11 mouse cellular contexts compared by ENCODE assay signal in the genomic region with DNA sequence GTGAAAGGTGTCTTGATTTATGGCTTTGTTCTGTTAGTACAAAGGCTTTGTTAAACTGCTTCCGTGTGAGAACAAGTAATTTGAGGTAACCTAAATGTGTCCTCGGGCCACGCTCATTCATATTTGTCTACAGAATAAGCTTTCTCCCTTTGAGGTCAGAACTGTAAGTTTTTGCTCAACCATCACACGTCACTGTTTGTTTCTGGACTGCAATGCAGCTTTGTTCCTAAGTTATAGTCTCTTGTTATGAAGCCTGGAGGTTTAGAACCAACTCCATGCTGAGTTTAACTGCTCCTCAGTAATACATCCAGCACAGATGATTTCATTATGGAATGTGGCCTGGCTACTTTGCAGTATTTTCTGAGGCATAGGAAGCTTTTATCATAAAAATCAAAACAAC.
DNase-seq lines count a peak whose midpoint lies in the region; ATAC-seq lines count a peak whose summit lies in the region.
"Had no signal": no experiment of that assay in that cellular context is flagged by ENCODE, and none has a peak within 500 bp of the region (broad histone marks: within the 10 kb centered on the region; RNA-seq: fewer than 3 reads in every experiment).

No protein-coding gene starts in this region.

- DNase-seq in hindbrain, embryonic 10.5 days (ENCODE audit: low spot score), result no peak
- DNase-seq in hindbrain, embryonic 11.5 days (ENCODE audit: low spot score), result no peak
- no peak for DNase-seq in lung, postnatal 14 days
- no peak for DNase-seq in embryonic facial prominence, embryonic 14.5 days (ENCODE audit: low spot score)
- no peak for DNase-seq in urinary bladder, adult 18-20 months (ENCODE audit: low spot score in 2 of 2)
- no peak for DNase-seq in layer of hippocampus, postnatal 10 days (ENCODE audit: low spot score in 2 of 2)
- DNase-seq: adrenal gland, adult 8-10 months; gastrocnemius, postnatal 10 days; right cerebral cortex, postnatal 14 days had no signal

- no peak overlapping the region for H3K9ac ChIP-seq in hindbrain, embryonic 11.5 days (ENCODE audit: low read depth, low read length)
- H3K9ac ChIP-seq in lung, embryonic 16.5 days (ENCODE audit: low read length), result peak overlapping the region; percentile 4; the same call in 1 of the 2 replicates
- H3K9ac ChIP-seq in embryonic facial prominence, embryonic 14.5 days (ENCODE audit: low read depth, low read length), result 0 out of 2 replicates have a peak overlapping the region, but pooled peaks have one; percentile 15
- H3K9ac ChIP-seq in neural tube, embryonic 15.5 days (replicated peaks), result no peak overlapping the region

- peak overlapping the region; percentile 66; the same call in 1 of the 2 replicates for H3K27ac ChIP-seq in hindbrain, embryonic 10.5 days
- no peak overlapping the region for H3K27ac ChIP-seq in hindbrain, embryonic 11.5 days (ENCODE audit: low read depth, low read length)
- peak overlapping the region; percentile 87 for H3K27ac ChIP-seq in lung, embryonic 16.5 days (ENCODE audit: low read length)
- H3K27ac ChIP-seq in embryonic facial prominence, embryonic 14.5 days (replicated peaks; ENCODE audit: low read depth, low read length), result peak overlapping the region; percentile 83
- H3K27ac ChIP-seq in neural tube, embryonic 15.5 days (replicated peaks), result peak overlapping the region; percentile 75

- no peak for ATAC-seq in hindbrain, embryonic 11.5 days (ENCODE audit: low FRiP score)
- no peak for ATAC-seq in lung, embryonic 16.5 days (ENCODE audit: low read depth)
- no peak for ATAC-seq in embryonic facial prominence, embryonic 14.5 days (ENCODE audit: low read depth)
- ATAC-seq in neural tube, embryonic 15.5 days (ENCODE audit: low FRiP score), result no peak

- peaks cover 54% of the 10 kb centered on the region for H3K4me1 ChIP-seq in hindbrain, embryonic 10.5 days (replicated peaks)
- no peaks in the 10 kb centered on the region; the same call in 1 of the 2 replicates for H3K4me1 ChIP-seq in hindbrain, embryonic 11.5 days (replicated peaks; ENCODE audit: control insufficient read depth, insufficient read depth, low read length)
- H3K4me1 ChIP-seq in lung, embryonic 16.5 days (replicated peaks; ENCODE audit: control insufficient read depth, insufficient read depth, low read length), result peaks cover 52% of the 10 kb centered on the region
- peaks cover 51% of the 10 kb centered on the region for H3K4me1 ChIP-seq in embryonic facial prominence, embryonic 14.5 days (ENCODE audit: control insufficient read depth, insufficient read depth, low read length)
- H3K4me1 ChIP-seq in neural tube, embryonic 15.5 days, result peaks cover 57% of the 10 kb centered on the region

- no peaks in the 10 kb centered on the region for H3K36me3 ChIP-seq in hindbrain, embryonic 10.5 days
- no peaks in the 10 kb centered on the region for H3K36me3 ChIP-seq in hindbrain, embryonic 11.5 days (ENCODE audit: control insufficient read depth, insufficient read depth, low read length)
- H3K36me3 ChIP-seq in lung, embryonic 16.5 days (ENCODE audit: control insufficient read depth, insufficient read depth, low read length), result no peaks in the 10 kb centered on the region
- no peaks in the 10 kb centered on the region for H3K36me3 ChIP-seq in embryonic facial prominence, embryonic 14.5 days (ENCODE audit: control insufficient read depth, insufficient read depth, low read length)
- no peaks in the 10 kb centered on the region for H3K36me3 ChIP-seq in neural tube, embryonic 15.5 days

- H3K27me3 ChIP-seq in hindbrain, embryonic 10.5 days (ENCODE audit: insufficient read depth, poor library complexity, severe bottlenecking), result peaks cover 8% of the 10 kb centered on the region; the same call in 1 of the 2 replicates
- no peaks in the 10 kb centered on the region for H3K27me3 ChIP-seq in hindbrain, embryonic 11.5 days (ENCODE audit: control insufficient read depth, insufficient read depth, low read length)
- no peaks in the 10 kb centered on the region for H3K27me3 ChIP-seq in lung, embryonic 16.5 days (ENCODE audit: control insufficient read depth, insufficient read depth, low read depth, low read length)
- no peaks in the 10 kb centered on the region for H3K27me3 ChIP-seq in embryonic facial prominence, embryonic 14.5 days (replicated peaks; ENCODE audit: control insufficient read depth, insufficient read depth, low read length)
- H3K27me3 ChIP-seq in neural tube, embryonic 15.5 days (replicated peaks), result no peaks in the 10 kb centered on the region

- no peak overlapping the region for H3K4me2 ChIP-seq in hindbrain, embryonic 11.5 days (replicated peaks; ENCODE audit: low read depth, low read length)
- no peak overlapping the region for H3K4me2 ChIP-seq in lung, embryonic 16.5 days (ENCODE audit: low read depth, low read length)
- H3K4me2 ChIP-seq in embryonic facial prominence, embryonic 14.5 days (ENCODE audit: low read depth, low read length), result peak overlapping the region; percentile 37; the same call in 1 of the 2 replicates
- H3K4me2 ChIP-seq in neural tube, embryonic 15.5 days, result no peak overlapping the region

- H3K9me3 ChIP-seq in hindbrain, embryonic 10.5 days, result no peaks in the 10 kb centered on the region
- no peaks in the 10 kb centered on the region for H3K9me3 ChIP-seq in hindbrain, embryonic 11.5 days (ENCODE audit: control insufficient read depth, low read length)
- no peaks in the 10 kb centered on the region for H3K9me3 ChIP-seq in lung, embryonic 16.5 days (ENCODE audit: control insufficient read depth, low read length)
- H3K9me3 ChIP-seq in embryonic facial prominence, embryonic 14.5 days (ENCODE audit: control insufficient read depth, low read length), result no peaks in the 10 kb centered on the region
- H3K9me3 ChIP-seq in neural tube, embryonic 15.5 days (replicated peaks), result no peaks in the 10 kb centered on the region

- WGBS in hindbrain, embryonic 10.5 days, result 62% methylated on average over 4 of the region's 4 CpGs
- whole genome bisulfite sequencing in hindbrain, embryonic 11.5 days, result 49% methylated on average over 4 of the region's 4 CpGs
- WGBS in lung, embryonic 16.5 days, result 45% methylated on average over 4 of the region's 4 CpGs
- 48% methylated on average over 4 of the region's 4 CpGs for WGBS in embryonic facial prominence, embryonic 14.5 days
- WGBS in neural tube, embryonic 15.5 days, result 38% methylated on average over 4 of the region's 4 CpGs

- H3K4me3 ChIP-seq in hindbrain, embryonic 10.5 days, result no peak overlapping the region
- H3K4me3 ChIP-seq in hindbrain, embryonic 11.5 days (ENCODE audit: low read depth, low read length), result no peak overlapping the region
- no peak overlapping the region for H3K4me3 ChIP-seq in lung, embryonic 16.5 days (ENCODE audit: low read length)
- no peak overlapping the region for H3K4me3 ChIP-seq in embryonic facial prominence, embryonic 14.5 days (ENCODE audit: low read depth, low read length)
- no peak overlapping the region for H3K4me3 ChIP-seq in neural tube, embryonic 15.5 days (replicated peaks)

Comparison
In these comparisons a context has a peak if more than half of its experiments do, and no peak if none do; other contexts are left out.
1. H3K9ac ChIP-seq: peak in lung, embryonic 16.5 days (single experiment) and embryonic facial prominence, embryonic 14.5 days (single experiment); none in hindbrain, embryonic 11.5 days (single experiment) and neural tube, embryonic 15.5 days (single experiment).